Mouse (Mus musculus) stomach, embryonic 14.5 days (tissue): ENCODE data around the gene Kcnmb1. TPM values are rescaled to one million over a fixed set of nuclear protein-coding genes. Genes with fewer than 3 reads are reported as not detected.

ENCODE experiments used
- ATAC-seq: fragments of 200-750 bp; cut with Nextera tagmentation; 2 replicates; pipeline ENCODE4 v1.8.0; 2017; ENCODE audit warnings: low read depth, moderate TSS enrichment; ENCODE audit not compliant: insufficient number of reproducible peaks, insufficient read depth, low FRiP score
- H3K27ac ChIP-seq: fragments of 300-500 bp; sonication (generic); 2 replicates; pipeline ENCODE4 v1.5.1; 2014; ENCODE audit warnings: mild to moderate bottlenecking, low read length, moderate library complexity, mixed read lengths
- H3K27me3 ChIP-seq: fragments of 300-500 bp; sonication (generic); 2 replicates; pipeline ENCODE4 v1.6.1; 2014; ENCODE audit warnings: low read length, control low read depth, mixed read lengths; ENCODE audit not compliant: control insufficient read depth, insufficient read depth
- H3K36me3 ChIP-seq: fragments of 300-500 bp; sonication (generic); 2 replicates; pipeline ENCODE4 v1.6.1; 2014; ENCODE audit warnings: mild to moderate bottlenecking, control low read depth, low read length, moderate library complexity, mixed read lengths; ENCODE audit not compliant: control insufficient read depth, insufficient read depth
- H3K4me1 ChIP-seq: fragments of 300-500 bp; sonication (generic); 2 replicates; pipeline ENCODE4 v1.6.1; 2014; ENCODE audit warnings: low read length, control low read depth, mixed read lengths; ENCODE audit not compliant: control insufficient read depth, insufficient read depth
- H3K4me2 ChIP-seq: fragments of 300-500 bp; sonication (generic); replicated peaks from 2 replicates; pipeline ENCODE4 v1.6.1; 2014; ENCODE audit warnings: low read depth, low read length, control low read depth
- H3K4me3 ChIP-seq: fragments of 300-500 bp; sonication (generic); 2 replicates; pipeline ENCODE4 v1.5.1; 2014; ENCODE audit warnings: low read depth, low read length, control low read depth
- H3K9ac ChIP-seq: fragments of 300-500 bp; sonication (generic); replicated peaks from 2 replicates; pipeline ENCODE4 v1.6.1; 2014; ENCODE audit warnings: low read depth, mild to moderate bottlenecking, control low read depth, low read length, moderate library complexity, mixed read lengths
- H3K9me3 ChIP-seq: fragments of 300-500 bp; sonication (generic); 2 replicates; pipeline ENCODE4 v1.6.1; 2016; ENCODE audit warnings: low read depth, low read length, control low read depth; ENCODE audit not compliant: control insufficient read depth
- WGBS: fragments of 180-500 bp; shearing (Covaris S2); extraction: QIAGEN DNeasy Blood & Tissue Kit; methylation state at CpG from one replicate; pipeline ENCODE4 v1.1.7; 2014; 5-methylcytosine and 5-hydroxymethylcytosine counted together
- polyA plus RNA-seq: library from polyadenylated mRNA; unstranded; fragments of >200 nt; fragmentation: Nextera tagmentation; extraction: Ambion mirVana; gene quantifications from 2 replicates; pipeline ENCODE4 v1.2.1, GENCODE M21; 2014

Kcnmb1 gene
- polyA plus RNA-seq, 1 experiment from 2014 or later: 3.0 TPM

DNA sequence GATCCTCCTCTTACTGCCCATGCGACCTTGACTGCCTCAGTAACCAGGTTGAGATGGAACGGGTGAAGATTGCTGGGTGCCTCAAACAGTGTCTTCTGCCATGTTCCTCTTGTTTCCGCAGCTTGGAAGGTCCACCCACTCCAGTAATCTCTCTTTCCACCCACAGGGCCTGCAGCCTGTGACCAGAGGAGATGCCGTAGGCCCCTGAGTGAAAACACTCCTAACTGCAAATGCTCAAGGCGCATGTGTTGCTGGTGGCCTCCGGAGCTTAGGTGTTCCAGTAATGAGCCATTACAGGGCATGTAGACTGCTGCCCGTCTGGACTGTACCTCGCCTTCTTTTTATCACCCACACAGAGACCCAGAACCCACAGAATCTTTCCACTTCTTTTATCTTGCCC, 25.2 kb upstream of the Kcnmb1 start:
- H3K27me3 ChIP-seq: no peaks in the 10 kb centered on the region
- 80% methylated on average over 8 of the region's 8 CpGs for WGBS
- H3K4me1 ChIP-seq: no peaks in the 10 kb centered on the region
- no peak overlapping the region for H3K27ac ChIP-seq
- no peaks in the 10 kb centered on the region for H3K36me3 ChIP-seq
- no peak overlapping the region for H3K4me2 ChIP-seq
- no peak for ATAC-seq
- no peaks in the 10 kb centered on the region for H3K9me3 ChIP-seq
- no peak overlapping the region for H3K4me3 ChIP-seq
- H3K9ac ChIP-seq: no peak overlapping the region

- WGBS: 56% methylated on average over 7 of the region's 7 CpGs
- H3K4me2 ChIP-seq: no peak overlapping the region
- H3K36me3 ChIP-seq: no peaks in the 10 kb centered on the region
- H3K27me3 ChIP-seq: no peaks in the 10 kb centered on the region
- no peaks in the 10 kb centered on the region for H3K9me3 ChIP-seq
- H3K4me1 ChIP-seq: no peaks in the 10 kb centered on the region
- ATAC-seq: no peak
- H3K4me3 ChIP-seq: no peak overlapping the region
- H3K9ac ChIP-seq: no peak overlapping the region
- no peak overlapping the region for H3K27ac ChIP-seq
Measured at GRCm38 (mm10) chr11:33938561-33939274, 24.1 kb upstream of the Kcnmb1 start.

- Histone ChIP-seq H3K27ac (no peak overlapping the region), H3K4me3 (no peak overlapping the region), H3K4me2 (no peak overlapping the region), H3K9ac (no peak overlapping the region), H3K4me1 (no peaks in the 10 kb centered on the region), H3K27me3 (no peaks in the 10 kb centered on the region), H3K36me3 (no peaks in the 10 kb centered on the region), H3K9me3 (no peaks in the 10 kb centered on the region)
- no peak for ATAC-seq
- WGBS: 72% methylated on average over 4 of the region's 4 CpGs
Measured at GRCm38 (mm10) chr11:33939456-33940113, 23.2 kb upstream of the Kcnmb1 start.

DNA sequence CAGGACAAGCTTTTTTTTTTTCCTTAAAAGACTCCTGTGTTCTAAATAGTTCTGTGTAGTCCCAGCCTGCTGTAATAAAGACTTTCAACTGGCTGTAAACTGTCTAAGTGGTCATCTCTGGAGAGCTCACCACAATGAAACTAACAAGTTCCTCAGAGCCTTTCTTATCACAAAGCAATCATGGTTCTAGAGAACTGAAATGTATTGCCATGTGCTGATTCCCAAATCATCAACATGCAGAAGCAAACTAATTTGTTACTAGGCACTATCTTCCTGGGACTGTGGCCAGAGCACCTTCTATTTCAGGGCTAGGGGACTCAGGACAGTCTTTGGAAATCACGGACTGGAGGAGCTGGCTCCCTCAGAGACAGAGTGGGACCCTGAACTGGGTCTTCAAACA, 19.2 kb upstream of the Kcnmb1 start:
- no peak overlapping the region for H3K4me3 ChIP-seq
- no peaks in the 10 kb centered on the region for H3K36me3 ChIP-seq
- no peaks in the 10 kb centered on the region for H3K27me3 ChIP-seq
- ATAC-seq: no peak
- H3K4me2 ChIP-seq: no peak overlapping the region
- H3K9me3 ChIP-seq: no peaks in the 10 kb centered on the region
- no peaks in the 10 kb centered on the region for H3K4me1 ChIP-seq
- 74% methylated on average over 1 of the region's 1 CpGs for WGBS
- H3K9ac ChIP-seq: no peak overlapping the region
- no peak overlapping the region for H3K27ac ChIP-seq

- WGBS: 59% methylated on average over 4 of the region's 4 CpGs
- H3K36me3 ChIP-seq: no peaks in the 10 kb centered on the region
- H3K9ac ChIP-seq: no peak overlapping the region
- no peaks in the 10 kb centered on the region for H3K27me3 ChIP-seq
- no peak for ATAC-seq
- no peak overlapping the region for H3K27ac ChIP-seq
- no peaks in the 10 kb centered on the region for H3K9me3 ChIP-seq
- H3K4me2 ChIP-seq: no peak overlapping the region
- no peak overlapping the region for H3K4me3 ChIP-seq
- no peaks in the 10 kb centered on the region for H3K4me1 ChIP-seq
Measured at GRCm38 (mm10) chr11:33944067-33944785, 18.6 kb upstream of the Kcnmb1 start.

- WGBS: 88% methylated on average over 9 of the region's 9 CpGs
- ATAC-seq: no peak
- Histone ChIP-seq H3K4me3 (no peak overlapping the region), H3K27ac (no peak overlapping the region), H3K27me3 (no peaks in the 10 kb centered on the region), H3K4me1 (no peaks in the 10 kb centered on the region), H3K4me2 (no peak overlapping the region), H3K36me3 (no peaks in the 10 kb centered on the region), H3K9me3 (no peaks in the 10 kb centered on the region), H3K9ac (no peak overlapping the region)
Measured at GRCm38 (mm10) chr11:33944786-33945328, 18.0 kb upstream of the Kcnmb1 start.

DNA sequence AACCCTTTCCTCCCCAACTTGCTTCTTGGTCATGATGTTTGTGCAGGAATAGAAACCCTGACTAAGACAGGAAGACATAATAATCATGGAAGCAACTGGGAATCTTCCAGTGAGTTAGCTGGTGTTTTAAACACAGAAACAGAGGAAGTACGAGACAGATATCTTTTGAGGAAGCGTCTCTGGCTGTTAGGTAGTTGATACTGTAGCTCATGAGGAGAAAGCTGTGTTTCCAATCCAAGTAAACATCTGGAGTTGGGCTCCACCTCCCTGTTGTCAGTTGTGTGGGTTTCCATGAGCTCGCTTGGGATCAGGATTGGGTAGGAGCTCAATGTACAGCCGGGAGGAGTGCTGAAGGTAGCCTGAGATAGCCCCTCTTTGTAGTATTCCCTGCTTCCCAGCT, 16.3 kb upstream of the Kcnmb1 start:
- no peak overlapping the region for H3K4me2 ChIP-seq
- WGBS: 86% methylated on average over 4 of the region's 4 CpGs
- no peaks in the 10 kb centered on the region for H3K4me1 ChIP-seq

GRCm38 (mm10) chr11:33951155-33951554, 11.7 kb upstream of the Kcnmb1 start:
- Histone ChIP-seq H3K9me3 (no peaks in the 10 kb centered on the region), H3K4me2 (no peak overlapping the region), H3K4me3 (no peak overlapping the region), H3K36me3 (no peaks in the 10 kb centered on the region), H3K27me3 (no peaks in the 10 kb centered on the region), H3K4me1 (no peaks in the 10 kb centered on the region), H3K9ac (no peak overlapping the region), H3K27ac (no peak overlapping the region)
- no peak for ATAC-seq
- WGBS: 57% methylated on average over 5 of the region's 5 CpGs

More for the DNA sequence above, 16.3 kb upstream of the Kcnmb1 start:
- H3K27me3 ChIP-seq: no peaks in the 10 kb centered on the region
- H3K9ac ChIP-seq: no peak overlapping the region
- no peak for ATAC-seq
- H3K9me3 ChIP-seq: no peaks in the 10 kb centered on the region
- no peaks in the 10 kb centered on the region for H3K36me3 ChIP-seq
- no peak overlapping the region for H3K27ac ChIP-seq
- H3K4me3 ChIP-seq: no peak overlapping the region
